Mouse (Mus musculus) CH12.LX (cell line): ENCODE results near the gene Unc93b1.

Experiments used
- CTCF ChIP-seq, 2 experiments: IDR thresholded peaks in 1 of 2; conservative IDR thresholded peaks in 1 of 2; 2 replicates each; pipeline ENCODE4 v1.5.1; 2011 to 2012; ENCODE audit warnings: low read depth in 2 of 2, low read length in 2 of 2, improper control_type of control experiment in 1 of 2, inconsistent platforms in 1 of 2, mild to moderate bottlenecking in 1 of 2, moderate library complexity in 1 of 2
- ELF1 ChIP-seq: IDR thresholded peaks from 2 replicates; pipeline ENCODE4 v1.6.1; 2014; ENCODE audit warnings: low read depth, mild to moderate bottlenecking, inconsistent platforms, low read length, improper control_type of control experiment
- MAFK ChIP-seq: IDR thresholded peaks from 2 replicates; pipeline ENCODE4 v1.6.1; 2011; ENCODE audit warnings: low read length, improper control_type of control experiment; ENCODE audit not compliant: insufficient replicate concordance
- MAX ChIP-seq: IDR thresholded peaks from 2 replicates; pipeline ENCODE4 v1.6.1; 2011; ENCODE audit warnings: low read length, improper control_type of control experiment
- UBTF ChIP-seq: IDR thresholded peaks from 2 replicates; pipeline ENCODE4 v1.6.1; 2012; ENCODE audit warnings: low read depth, mild to moderate bottlenecking, inconsistent platforms, low read length, improper control_type of control experiment, moderate library complexity
- ZNF384 ChIP-seq: IDR thresholded peaks from 2 replicates; pipeline ENCODE4 v1.6.1; 2012; ENCODE audit warnings: low read depth, low read length, improper control_type of control experiment, inconsistent platforms

GRCm38 (mm10) chr19:3926279-3926678, 8.7 kb upstream of the Unc93b1 start:
- TF ChIP-seq ZNF384 (no peak), CTCF (conservative IDR thresholded peaks at IDR 0.05 in 1 of 2, IDR thresholded peaks at IDR 0.05 in 1 of 2; ENCODE audit: low read depth in 2 of 2, low read length in 2 of 2) (peak in 1 of 2 experiments; percentile 34; a peak in 2 of 4 replicates), UBTF (no peak), ELF1 (no peak), MAFK (no peak), MAX (no peak)
